20 mouse cellular contexts compared by ENCODE assay signal in genomic region chr1:53377731-53378130, GRCm38 (mm10). TPM values are rescaled to one million over a fixed set of nuclear protein-coding genes. Genes with fewer than 3 reads are reported as not detected.
DNase-seq lines count a peak whose midpoint lies in the region; ATAC-seq and TF ChIP-seq lines count a peak whose summit lies in the region.
"Had no signal": no experiment of that assay in that cellular context is flagged by ENCODE, and none has a peak within 500 bp of the region (broad histone marks: within the 10 kb centered on the region; RNA-seq: fewer than 3 reads in every experiment).

No protein-coding gene starts in this region.

- no peaks in the 10 kb centered on the region for H3K36me3 ChIP-seq in stomach, postnatal 0 days (ENCODE audit: control insufficient read depth, insufficient read depth, low read length)
- H3K36me3 ChIP-seq: G1E had no signal

- H3K9ac ChIP-seq in stomach, postnatal 0 days (ENCODE audit: low read length) = no peak overlapping the region

- 0 out of 2 replicates have a peak overlapping the region, but pooled peaks have one; percentile 58 for H3K27ac ChIP-seq in stomach, postnatal 0 days (replicated peaks)

- H3K4me1 ChIP-seq in stomach, postnatal 0 days (replicated peaks; ENCODE audit: control insufficient read depth, insufficient read depth) = no peaks in the 10 kb centered on the region

- no peak for TF ChIP-seq CTCF in stomach, postnatal 0 days (IDR thresholded peaks at IDR 0.05; ENCODE audit: low read depth)

- 68% methylated on average over 3 of the region's 3 CpGs for WGBS in stomach, postnatal 0 days

- DNase-seq in stomach, postnatal 0 days (ENCODE audit: low spot score) = peak; percentile 21
- no peak for DNase-seq in cerebellum, postnatal 14 days
- DNase-seq: adrenal gland, adult 2 months; adrenal gland, adult 8-10 months; adrenal gland, postnatal 10 days; adrenal gland, postnatal 14 days; adrenal gland, postnatal 25 days; adrenal gland, postnatal 36 days; B cell, adult 2 months; cerebellum, adult 11 months; cerebellum, adult 11-12 months; cerebellum, adult 18-20 months; cerebellum, adult 2 months had no signal

- H3K4me2 ChIP-seq in stomach, postnatal 0 days (replicated peaks; ENCODE audit: low read depth) = no peak overlapping the region

- H3K27me3 ChIP-seq in stomach, postnatal 0 days (ENCODE audit: control insufficient read depth, insufficient read depth, low read length) = no peaks in the 10 kb centered on the region
- H3K27me3 ChIP-seq: CH12.LX, Patski had no signal

- TF ChIP-seq EP300 in stomach, postnatal 0 days (optimal IDR thresholded peaks at IDR 0.05) = no peak

- ATAC-seq in stomach, postnatal 0 days (ENCODE audit: low FRiP score, low TSS enrichment) = peak; percentile 93
- ATAC-seq: activated CD4-positive, CD25-positive, alpha-beta regulatory T cell, adult 4 months; CD4-positive, CD25-positive, alpha-beta regulatory T cell, adult 4 months; Patski had no signal

- H3K4me3 ChIP-seq in stomach, postnatal 0 days (ENCODE audit: low read depth, low read length) = no peak overlapping the region

- H3K9me3 ChIP-seq in stomach, postnatal 0 days (ENCODE audit: control insufficient read depth, low read length) = no peaks in the 10 kb centered on the region
- H3K9me3 ChIP-seq: G1E had no signal

RNA-seq across cellular contexts. Expression of gene Asnsd1, which starts 25.2 kb away (rescaled TPM):
- polyA plus RNA-seq in stomach, postnatal 0 days (2015; fragmentation: Nextera tagmentation; extraction: Ambion mirVana) = 44.0 and 48.8 TPM in 2 replicates

RNA-seq across cellular contexts. Expression of gene Gm28551, which starts 25.3 kb away (rescaled TPM):
- polyA plus RNA-seq in stomach, postnatal 0 days (2015; fragmentation: Nextera tagmentation; extraction: Ambion mirVana) = 0.27 and 0.35 TPM in 2 replicates
- polyA plus RNA-seq: adrenal gland, adult 2 months; G1E had no signal

RNA-seq across cellular contexts. Expression of gene Asdurf, which starts 25.3 kb away (rescaled TPM):
- polyA plus RNA-seq in stomach, postnatal 0 days (2015; fragmentation: Nextera tagmentation; extraction: Ambion mirVana) = 2.8 and 13.4 TPM in 2 replicates
- polyA plus RNA-seq: adrenal gland, adult 2 months; brain, embryonic 14.5 days; C2C12; cerebellum, adult 2 months; Patski had no signal
